Mouse (Mus musculus): ENCODE data around the gene Opcml. TPM values are rescaled to one million over a fixed set of nuclear protein-coding genes. Genes with fewer than 3 reads are reported as not detected.

Gene Opcml
- polyA plus RNA-seq, 1 experiment: not detected

- TF ChIP-seq REST (IDR thresholded peaks at IDR 0.05; ENCODE audit: insufficient read depth, insufficient read length): no peak
- TF ChIP-seq TCF12 (IDR thresholded peaks at IDR 0.05; ENCODE audit: insufficient read depth, poor library complexity, severe bottlenecking): no peak
- no peak for TF ChIP-seq MYOG (IDR thresholded peaks at IDR 0.05; ENCODE audit: control insufficient read depth in 1 of 3, insufficient read depth in 1 of 3, insufficient read length in 2 of 3, low read depth in 2 of 3)
- TF ChIP-seq MYOD1 (IDR thresholded peaks at IDR 0.05; ENCODE audit: control insufficient read depth in 1 of 3, insufficient read length in 2 of 3, low read depth in 2 of 3): no peak
- no peak for TF ChIP-seq TCF3 (IDR thresholded peaks at IDR 0.05; ENCODE audit: insufficient read length, low read depth)
- no peak for TF ChIP-seq SRF (IDR thresholded peaks at IDR 0.05; ENCODE audit: control insufficient read depth, insufficient read length, low read depth)
- TF ChIP-seq MAX (IDR thresholded peaks at IDR 0.05; ENCODE audit: low read depth): no peak
- no peak for TF ChIP-seq POLR2AphosphoS2 (IDR thresholded peaks at IDR 0.05; ENCODE audit: insufficient read length, low read depth)
- TF ChIP-seq USF1 (IDR thresholded peaks at IDR 0.05; ENCODE audit: low read depth): no peak
- TF ChIP-seq CEBPB (IDR thresholded peaks at IDR 0.05; ENCODE audit: insufficient read depth, poor library complexity, severe bottlenecking): no peak
- TF ChIP-seq POLR2A (IDR thresholded peaks at IDR 0.05; ENCODE audit: insufficient read length, low read depth): no peak
- TF ChIP-seq E2F4 (IDR thresholded peaks at IDR 0.05; ENCODE audit: insufficient read depth): no peak
- no peaks in the 10 kb centered on the region for H3K79me2 ChIP-seq (ENCODE audit: control insufficient read depth, insufficient read depth)
- H3K4me2 ChIP-seq (ENCODE audit: low read depth): no peak overlapping the region
- no peaks in the 10 kb centered on the region for H3K36me3 ChIP-seq (ENCODE audit: control insufficient read depth, insufficient read depth)
- no peak overlapping the region for H3K4me3 ChIP-seq
- H3K27me3 ChIP-seq (ENCODE audit: control insufficient read depth, insufficient read depth, insufficient read length): no peaks in the 10 kb centered on the region
- no peak overlapping the region for H3ac ChIP-seq (ENCODE audit: control insufficient read depth, insufficient read length)
Observed at GRCm38 (mm10) chr9:28319021-28319755, 528.6 kb downstream of the Opcml start.

DNA sequence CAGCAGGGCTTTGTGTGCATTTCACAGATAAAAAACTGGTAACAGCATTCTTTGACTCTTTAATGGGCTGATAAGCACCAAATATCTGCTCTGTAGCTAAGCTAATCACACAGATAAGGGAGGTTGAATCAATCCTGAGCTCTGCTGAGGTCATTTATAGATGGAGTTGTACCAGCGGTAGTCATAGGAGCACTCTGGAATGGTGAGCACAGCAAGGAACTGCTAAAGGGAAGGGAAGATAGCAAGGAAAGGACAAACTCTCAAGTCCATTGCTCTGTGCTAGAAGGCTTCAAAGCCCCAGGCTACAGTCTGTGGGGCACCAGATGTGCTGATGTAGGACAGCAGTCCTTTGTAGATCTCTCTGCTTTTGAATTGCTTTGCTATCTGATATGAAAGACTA, 529.2 kb downstream of the Opcml start:
- Histone ChIP-seq H3K36me3 (ENCODE audit: control insufficient read depth, insufficient read depth) (no peaks in the 10 kb centered on the region), H3K79me2 (ENCODE audit: control insufficient read depth, insufficient read depth) (no peaks in the 10 kb centered on the region), H3K4me3 (no peak overlapping the region), H3K27me3 (ENCODE audit: control insufficient read depth, insufficient read depth, insufficient read length) (no peaks in the 10 kb centered on the region), H3K4me2 (ENCODE audit: low read depth) (no peak overlapping the region), H3ac (ENCODE audit: control insufficient read depth, insufficient read length) (no peak overlapping the region)
- TF ChIP-seq POLR2AphosphoS2 (IDR thresholded peaks at IDR 0.05; ENCODE audit: insufficient read length, low read depth) (no peak), CEBPB (IDR thresholded peaks at IDR 0.05; ENCODE audit: insufficient read depth, poor library complexity, severe bottlenecking) (no peak), USF1 (IDR thresholded peaks at IDR 0.05; ENCODE audit: low read depth) (no peak), TCF12 (IDR thresholded peaks at IDR 0.05; ENCODE audit: insufficient read depth, poor library complexity, severe bottlenecking) (no peak), MYOG (IDR thresholded peaks at IDR 0.05; ENCODE audit: control insufficient read depth in 1 of 3, insufficient read depth in 1 of 3, insufficient read length in 2 of 3, low read depth in 2 of 3) (no peak), MYOD1 (IDR thresholded peaks at IDR 0.05; ENCODE audit: control insufficient read depth in 1 of 3, insufficient read length in 2 of 3, low read depth in 2 of 3) (no peak)

DNA sequence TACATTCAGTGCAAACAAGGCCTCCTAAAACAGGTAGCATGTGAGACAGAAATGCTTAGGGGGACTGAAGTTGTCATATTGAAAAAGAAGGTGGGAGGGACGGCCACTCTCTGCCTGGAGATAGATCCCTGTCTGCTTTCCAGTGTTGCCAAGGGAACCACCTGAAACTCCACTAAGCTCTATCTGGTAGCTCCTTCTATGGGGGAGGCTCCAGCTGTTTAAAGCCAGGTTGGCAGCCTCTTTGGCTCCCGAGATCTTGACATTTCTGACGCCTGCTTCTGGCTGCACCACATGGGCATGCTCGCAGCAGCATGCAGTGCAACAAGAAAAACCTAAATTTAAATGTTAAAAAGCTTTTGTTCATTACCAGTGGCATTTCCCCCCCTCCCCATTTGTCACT, 537.4 kb downstream of the Opcml start:
- H3K27me3 ChIP-seq (ENCODE audit: control insufficient read depth, insufficient read depth, insufficient read length): no peaks in the 10 kb centered on the region
- no peak overlapping the region for H3ac ChIP-seq (ENCODE audit: control insufficient read depth, insufficient read length)
- no peak for TF ChIP-seq TCF3 (IDR thresholded peaks at IDR 0.05; ENCODE audit: insufficient read length, low read depth)
- no peak for TF ChIP-seq POLR2A (IDR thresholded peaks at IDR 0.05; ENCODE audit: insufficient read length, low read depth)
- no peak overlapping the region for H3K4me3 ChIP-seq
- H3K4me2 ChIP-seq (ENCODE audit: low read depth): no peak overlapping the region
- H3K36me3 ChIP-seq (ENCODE audit: control insufficient read depth, insufficient read depth): no peaks in the 10 kb centered on the region
- no peaks in the 10 kb centered on the region for H3K79me2 ChIP-seq (ENCODE audit: control insufficient read depth, insufficient read depth)

DNA sequence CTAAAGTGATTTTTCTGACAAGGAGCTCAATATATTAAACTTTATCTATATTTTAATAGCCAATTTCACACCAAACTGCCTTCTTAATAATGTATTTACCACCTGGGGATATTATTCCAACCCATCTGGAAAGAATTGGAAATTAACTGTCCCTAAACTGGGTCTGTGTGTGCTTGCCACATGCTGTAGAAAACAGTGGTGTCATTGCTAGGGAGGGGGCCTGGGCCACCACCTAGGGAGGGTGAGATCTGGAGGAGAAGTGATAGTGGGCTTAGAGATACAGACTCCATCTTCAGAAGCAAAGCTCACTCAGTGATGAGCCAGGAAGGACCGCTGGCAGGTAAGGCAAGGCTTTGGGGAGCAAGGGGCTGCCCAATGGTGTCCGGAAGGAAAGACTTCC, 537.9 kb downstream of the Opcml start:
- no peak for TF ChIP-seq MYOD1 (IDR thresholded peaks at IDR 0.05; ENCODE audit: control insufficient read depth in 1 of 3, insufficient read length in 2 of 3, low read depth in 2 of 3)
- no peak for TF ChIP-seq POLR2A (IDR thresholded peaks at IDR 0.05; ENCODE audit: insufficient read length, low read depth)
- TF ChIP-seq E2F4 (IDR thresholded peaks at IDR 0.05; ENCODE audit: insufficient read depth): no peak
- TF ChIP-seq CEBPB (IDR thresholded peaks at IDR 0.05; ENCODE audit: insufficient read depth, poor library complexity, severe bottlenecking): no peak
- no peak for TF ChIP-seq MYOG (IDR thresholded peaks at IDR 0.05; ENCODE audit: control insufficient read depth in 1 of 3, insufficient read depth in 1 of 3, insufficient read length in 2 of 3, low read depth in 2 of 3)
- no peak for TF ChIP-seq TCF12 (IDR thresholded peaks at IDR 0.05; ENCODE audit: insufficient read depth, poor library complexity, severe bottlenecking)
- TF ChIP-seq USF1 (IDR thresholded peaks at IDR 0.05; ENCODE audit: low read depth): no peak
- no peak for TF ChIP-seq REST (IDR thresholded peaks at IDR 0.05; ENCODE audit: insufficient read depth, insufficient read length)
- TF ChIP-seq SRF (IDR thresholded peaks at IDR 0.05; ENCODE audit: control insufficient read depth, insufficient read length, low read depth): no peak
- TF ChIP-seq POLR2AphosphoS2 (IDR thresholded peaks at IDR 0.05; ENCODE audit: insufficient read length, low read depth): no peak
- no peak for TF ChIP-seq MAX (IDR thresholded peaks at IDR 0.05; ENCODE audit: low read depth)
- TF ChIP-seq TCF3 (IDR thresholded peaks at IDR 0.05; ENCODE audit: insufficient read length, low read depth): no peak
- Histone ChIP-seq H3K4me3 (no peak overlapping the region), H3ac (ENCODE audit: control insufficient read depth, insufficient read length) (no peak overlapping the region), H3K79me2 (ENCODE audit: control insufficient read depth, insufficient read depth) (no peaks in the 10 kb centered on the region), H3K4me2 (ENCODE audit: low read depth) (no peak overlapping the region), H3K36me3 (ENCODE audit: control insufficient read depth, insufficient read depth) (no peaks in the 10 kb centered on the region), H3K27me3 (ENCODE audit: control insufficient read depth, insufficient read depth, insufficient read length) (no peaks in the 10 kb centered on the region)

GRCm38 (mm10) chr9:28329477-28329876, 538.9 kb downstream of the Opcml start:
- H3K4me3 ChIP-seq: no peak overlapping the region
- no peaks in the 10 kb centered on the region for H3K79me2 ChIP-seq (ENCODE audit: control insufficient read depth, insufficient read depth)
- no peaks in the 10 kb centered on the region for H3K27me3 ChIP-seq (ENCODE audit: control insufficient read depth, insufficient read depth, insufficient read length)
- TF ChIP-seq CEBPB (IDR thresholded peaks at IDR 0.05; ENCODE audit: insufficient read depth, poor library complexity, severe bottlenecking) (no peak), MAX (IDR thresholded peaks at IDR 0.05; ENCODE audit: low read depth) (no peak), POLR2AphosphoS2 (IDR thresholded peaks at IDR 0.05; ENCODE audit: insufficient read length, low read depth) (no peak), MYOD1 (IDR thresholded peaks at IDR 0.05; ENCODE audit: control insufficient read depth in 1 of 3, insufficient read length in 2 of 3, low read depth in 2 of 3) (no peak), SRF (IDR thresholded peaks at IDR 0.05; ENCODE audit: control insufficient read depth, insufficient read length, low read depth) (no peak)
- H3ac ChIP-seq (ENCODE audit: control insufficient read depth, insufficient read length): no peak overlapping the region
- no peak overlapping the region for H3K4me2 ChIP-seq (ENCODE audit: low read depth)
- no peaks in the 10 kb centered on the region for H3K36me3 ChIP-seq (ENCODE audit: control insufficient read depth, insufficient read depth)
